Mouse (Mus musculus) urinary bladder, postnatal 4 days (tissue): ENCODE data around the gene Tspan13.

Experiments used
- DNase-seq, 2 experiments: peaks; one replicate each; pipeline ENCODE4 v3.0.0; 2021 to 2022; ENCODE audit warnings: low spot score in 2 of 2

The Tspan13 gene

GRCm38 (mm10) chr12:36030660-36031363 is 11.5 kb downstream of the Tspan13 start:
- no peak for DNase-seq

- no peak for DNase-seq
These were observed 12.6 kb downstream of the Tspan13 start for GRCm38 (mm10) chr12:36029687-36030086.

DNA sequence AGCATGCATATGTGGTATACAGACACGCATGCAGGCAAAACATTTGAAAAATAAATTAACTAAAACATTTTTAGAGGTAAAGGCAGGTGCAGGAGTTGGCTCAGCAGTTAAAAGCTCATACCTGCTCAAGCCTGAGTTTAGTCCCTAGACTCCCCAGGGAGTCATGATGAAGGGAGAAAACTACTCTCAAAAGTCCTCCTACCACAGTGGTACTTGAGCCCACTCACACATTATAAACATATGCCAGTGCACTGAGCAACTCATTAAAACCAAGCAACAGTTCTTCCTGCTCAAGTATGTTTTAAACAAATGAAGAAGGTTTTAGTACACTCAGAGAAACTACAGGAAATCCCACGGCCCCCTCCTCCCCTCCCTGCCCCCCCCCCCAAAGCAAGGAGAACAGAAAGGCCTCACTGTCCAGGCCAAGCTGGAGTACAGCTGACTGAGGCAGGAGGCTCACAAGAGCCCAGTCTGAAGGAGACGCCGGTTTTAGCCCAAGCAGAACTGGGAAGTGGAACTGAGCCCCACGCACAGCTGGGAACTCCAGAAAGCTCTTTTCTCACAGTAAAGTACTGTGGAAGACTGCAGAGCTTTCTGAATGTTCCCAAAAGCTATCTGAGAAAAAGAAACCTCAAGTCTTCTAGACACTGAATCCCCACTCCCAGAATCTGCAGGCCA is 13.2 kb downstream of the Tspan13 start:
- DNase-seq, result peak in 1 of 2 experiments; percentile 19

DNA sequence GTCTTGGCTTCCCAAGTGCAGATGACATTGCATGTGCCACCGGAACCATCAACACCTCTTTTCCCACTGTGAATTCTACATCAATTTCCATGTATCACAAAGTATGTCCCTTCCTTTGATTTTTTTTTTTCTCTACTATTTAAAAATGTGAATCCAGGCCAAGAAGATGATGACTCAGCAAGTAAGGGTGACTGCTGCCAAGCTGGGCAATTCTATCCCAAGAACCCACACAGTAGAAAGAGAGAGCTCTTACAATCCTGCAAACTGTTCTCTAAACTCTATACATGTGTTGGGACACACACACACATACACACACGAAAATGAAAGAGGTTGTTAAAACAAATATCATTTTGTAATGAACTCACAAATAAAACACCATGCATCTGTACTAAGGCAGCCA is 15.1 kb downstream of the Tspan13 start:
- no peak for DNase-seq

- DNase-seq, result no peak
These were observed 16.2 kb downstream of the Tspan13 start for GRCm38 (mm10) chr12:36026126-36026525.

DNA sequence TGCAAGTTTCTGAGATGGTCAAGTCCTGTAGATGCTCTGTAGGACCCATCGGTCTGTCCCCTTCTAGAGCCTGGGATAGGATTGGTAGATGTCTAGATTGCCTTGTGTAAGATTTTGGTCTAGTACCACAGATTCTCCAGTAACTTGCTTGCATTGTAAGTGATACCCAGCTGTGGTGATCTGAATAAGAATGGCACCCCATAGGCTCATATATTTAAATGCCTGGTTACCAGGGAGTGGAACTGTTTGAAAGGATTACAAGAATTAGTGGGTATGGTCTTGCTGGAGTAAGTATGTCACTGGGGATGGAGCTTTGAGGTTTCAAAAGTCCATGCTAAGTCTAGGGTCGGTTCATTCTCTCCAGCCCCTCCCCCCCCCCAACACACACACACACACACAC is 21.6 kb downstream of the Tspan13 start:
- no peak for DNase-seq

DNA sequence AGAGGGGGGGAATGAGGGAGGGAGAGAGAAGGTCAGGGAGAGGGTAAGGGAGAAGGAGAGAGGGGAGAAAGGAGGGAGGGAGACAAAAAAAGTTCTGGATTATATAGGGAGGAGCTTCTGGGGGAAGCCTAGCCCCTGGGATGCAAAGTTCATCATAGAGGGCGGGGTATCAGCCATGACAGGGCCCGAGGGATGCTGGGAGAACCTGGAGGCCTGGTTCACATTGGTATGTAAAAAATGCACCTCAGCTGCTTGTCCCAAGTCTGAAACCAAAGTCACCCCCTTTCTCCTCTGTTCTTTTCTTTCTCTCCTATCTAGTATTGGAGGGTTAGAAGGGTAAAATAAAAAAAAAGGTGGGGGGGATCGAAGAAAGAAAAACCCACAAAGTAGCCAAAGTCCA is 22.2 kb downstream of the Tspan13 start:
- no peak for DNase-seq

GRCm38 (mm10) chr12:36019572-36019971 is 22.7 kb downstream of the Tspan13 start:
- no peak for DNase-seq

- DNase-seq, result peak in 1 of 2 experiments; percentile 47
These were observed 24.5 kb downstream of the Tspan13 start for GRCm38 (mm10) chr12:36017791-36018190.

- DNase-seq, result peak in 1 of 2 experiments; percentile 20
These were observed 28.9 kb downstream of the Tspan13 start for GRCm38 (mm10) chr12:36013216-36013910.

GRCm38 (mm10) chr12:36008364-36009047 is 33.8 kb downstream of the Tspan13 start:
- DNase-seq, result no peak

GRCm38 (mm10) chr12:36007581-36007980 is 34.7 kb downstream of the Tspan13 start:
- DNase-seq, result no peak

DNA sequence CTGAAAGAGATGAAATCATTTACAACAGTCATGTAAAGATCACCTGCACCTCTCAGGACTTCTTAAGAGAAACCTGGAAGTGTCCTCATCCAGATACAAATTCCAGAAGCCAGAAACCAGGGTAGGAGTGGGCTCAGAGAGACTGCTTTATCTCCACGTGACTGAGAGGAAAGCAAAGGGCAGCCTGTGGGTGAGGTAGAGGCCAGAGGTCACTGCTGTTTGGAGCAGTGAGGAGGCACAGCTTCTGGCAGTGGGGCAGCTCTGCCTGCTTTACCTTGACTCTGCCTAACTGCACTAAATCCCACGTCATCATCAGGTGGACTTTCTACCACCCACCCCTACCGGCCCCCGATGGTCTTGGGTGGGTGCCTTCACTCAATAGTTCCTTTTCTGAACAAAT is 37.6 kb downstream of the Tspan13 start:
- no peak for DNase-seq

DNA sequence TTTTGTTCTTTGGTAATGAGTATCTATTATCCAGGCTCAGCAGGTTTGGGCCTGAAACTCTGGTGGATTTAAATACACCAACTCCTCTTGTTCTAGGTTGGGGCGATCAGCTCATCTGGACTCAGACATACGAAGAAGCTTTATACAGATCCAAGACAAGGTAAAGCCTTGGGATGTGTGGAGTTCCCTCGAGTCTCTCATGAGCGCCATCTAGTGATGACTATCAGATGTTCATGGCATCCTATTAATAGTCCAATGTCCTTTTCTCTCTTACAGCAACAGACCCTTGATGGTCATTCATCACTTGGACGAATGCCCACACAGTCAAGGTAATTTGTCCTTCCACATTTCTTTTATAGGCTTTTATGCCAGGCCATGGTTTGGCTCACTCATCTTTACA is 46.5 kb downstream of the Tspan13 start:
- no peak for DNase-seq

GRCm38 (mm10) chr12:35994098-35994497 is 48.2 kb downstream of the Tspan13 start:
- no peak for DNase-seq

- no peak for DNase-seq
These were observed 48.7 kb downstream of the Tspan13 start for GRCm38 (mm10) chr12:35993583-35993982.

DNA sequence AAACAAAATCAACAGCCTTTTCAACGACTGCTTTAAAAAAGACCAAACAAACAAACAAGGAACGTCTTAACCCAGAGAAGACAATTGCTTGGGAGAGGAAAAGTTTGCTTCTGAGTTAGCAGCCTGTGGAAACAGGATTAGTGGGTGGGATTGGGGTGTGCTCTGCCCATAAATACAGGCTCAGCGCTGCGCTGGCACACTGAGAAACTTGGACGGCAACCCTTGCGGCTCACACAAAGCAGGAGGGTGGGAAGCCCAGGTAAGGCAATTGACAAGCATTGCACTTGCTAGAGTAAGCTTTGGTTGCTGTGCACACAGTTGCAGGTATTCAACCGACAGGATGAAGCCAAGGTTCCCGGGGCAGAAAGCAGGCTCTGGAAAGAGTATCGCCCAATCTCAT is 49.6 kb downstream of the Tspan13 start, which contains the start of gene Agr2:
Gene Agr2, plus strand, starts transcription at position 197 of the 400 bp plus-strand sequence.
- DNase-seq, result no peak

DNA sequence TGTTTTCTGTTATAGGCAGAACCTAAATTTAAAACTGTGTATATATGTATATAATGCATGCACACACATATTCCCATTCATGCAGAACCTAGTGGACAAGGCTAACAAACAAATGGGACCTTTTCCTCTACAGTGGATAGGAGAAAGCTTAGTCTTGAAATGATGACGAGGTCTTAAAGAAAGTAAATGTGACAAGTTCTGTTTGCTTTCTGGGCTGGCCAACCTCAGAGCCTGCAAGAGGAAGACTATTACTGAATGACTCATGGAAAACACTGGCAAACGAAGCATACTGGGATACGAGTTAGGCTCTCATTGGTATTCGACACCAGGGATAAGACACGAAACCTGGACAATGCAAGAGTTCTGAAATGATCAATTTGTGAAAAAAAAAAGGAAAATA is 57.6 kb downstream of the Tspan13 start:
- DNase-seq, result no peak

DNA sequence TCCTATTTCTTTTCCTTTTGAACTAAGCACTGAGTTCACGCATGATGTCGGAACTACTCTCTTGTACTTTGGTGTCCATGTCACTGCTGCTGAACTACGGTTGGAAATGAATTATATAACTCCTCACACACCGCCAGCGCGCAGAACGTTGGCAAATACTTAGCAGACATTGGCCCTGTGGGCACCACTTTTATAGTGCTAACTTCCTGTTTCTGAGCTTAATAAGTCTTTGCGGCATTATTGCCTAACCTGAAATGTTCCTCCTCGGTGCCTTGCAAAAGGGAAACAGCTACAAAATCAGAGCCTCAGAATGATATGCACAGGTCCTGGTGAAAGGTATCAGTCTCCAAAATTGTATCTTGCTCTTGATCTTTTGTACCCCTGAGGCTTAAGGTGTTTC is 58.8 kb downstream of the Tspan13 start:
- no peak for DNase-seq

GRCm38 (mm10) chr12:35981732-35982360 is 60.5 kb downstream of the Tspan13 start:
- no peak for DNase-seq

DNA sequence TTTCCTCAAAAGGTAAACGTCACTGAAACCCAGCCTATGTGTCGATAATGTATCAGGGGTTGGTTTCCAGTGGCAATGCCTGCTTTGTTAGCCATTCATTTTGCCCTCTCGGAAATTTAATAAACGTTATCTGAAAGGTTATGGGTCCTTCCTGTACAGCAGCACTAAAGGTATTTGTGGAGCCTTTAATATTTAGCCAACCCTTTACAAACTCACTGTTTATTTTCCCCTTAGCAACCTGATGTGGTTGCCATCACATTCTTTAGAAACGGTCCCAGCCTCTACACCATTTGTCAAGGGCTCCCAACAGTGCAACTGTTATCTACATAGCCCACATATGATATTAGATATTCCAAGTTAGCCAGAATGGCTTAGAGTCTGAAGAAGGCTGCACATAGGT is 62.7 kb downstream of the Tspan13 start:
- no peak for DNase-seq
